Mouse (Mus musculus): ENCODE results near the gene Acp2.

Gene Acp2

GRCm38 (mm10) chr2:91256256-91257125, 53.8 kb downstream of the Acp2 start:
- no peak for DNase-seq (ENCODE audit: low spot score)

GRCm38 (mm10) chr2:91257126-91257980, 54.7 kb downstream of the Acp2 start:
- DNase-seq (ENCODE audit: low spot score), result no peak

GRCm38 (mm10) chr2:91258054-91258453, 55.4 kb downstream of the Acp2 start:
- no peak for DNase-seq (ENCODE audit: low spot score)

GRCm38 (mm10) chr2:91258830-91259229, 56.1 kb downstream of the Acp2 start:
- DNase-seq (ENCODE audit: low spot score), result no peak

GRCm38 (mm10) chr2:91259493-91259892, 56.8 kb downstream of the Acp2 start:
- DNase-seq (ENCODE audit: low spot score), result no peak
